Mouse (Mus musculus): ENCODE measurements around the gene Pdzd11.

DNA sequence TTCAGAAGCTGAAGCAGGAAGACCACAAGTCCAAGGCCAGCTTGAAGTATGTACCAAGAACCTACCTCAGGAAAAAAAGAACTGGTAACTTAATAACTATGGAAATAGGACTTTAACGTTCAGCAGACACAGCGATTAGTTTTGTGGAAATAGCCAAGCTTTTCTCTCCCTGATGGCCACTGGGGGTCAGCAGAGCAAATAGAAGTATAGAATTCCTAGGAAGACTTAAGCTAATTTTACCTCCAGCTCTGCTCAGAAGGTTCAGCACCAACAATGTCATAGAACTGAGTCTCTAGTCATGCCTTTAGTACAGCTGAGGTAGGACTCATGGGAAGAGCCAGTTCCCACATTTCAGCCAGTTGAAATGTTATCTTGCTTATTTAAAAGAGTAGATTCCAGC is 5.0 kb downstream of the Pdzd11 start:
- TF ChIP-seq JUND (IDR thresholded peaks at IDR 0.05; ENCODE audit: low read depth, low read length) = no peak
- no peak for TF ChIP-seq POLR2A (IDR thresholded peaks at IDR 0.05; ENCODE audit: control insufficient read depth in 1 of 2, insufficient read depth in 1 of 2, low read depth in 1 of 2, low read length in 2 of 2, poor library complexity in 1 of 2)
- no peak for TF ChIP-seq ZC3H11A (IDR thresholded peaks at IDR 0.05; ENCODE audit: low read depth, low read length)
- TF ChIP-seq CTCF (IDR thresholded peaks at IDR 0.05 in 2 of 3, conservative IDR thresholded peaks at IDR 0.05 in 1 of 3; ENCODE audit: control insufficient read depth in 1 of 3, insufficient read depth in 1 of 3, low read depth in 2 of 3, low read length in 3 of 3, poor library complexity in 1 of 3, severe bottlenecking in 1 of 3) = peak in 1 of 3 experiments; percentile 9; a peak in 1 of 6 replicates
- no peak for TF ChIP-seq ZMIZ1 (IDR thresholded peaks at IDR 0.05; ENCODE audit: low read depth, low read length)
- no peak for TF ChIP-seq SMC3 (IDR thresholded peaks at IDR 0.05; ENCODE audit: low read depth, low read length)
